Mouse (Mus musculus) duodenum, adult 2 months (tissue): ENCODE results near the gene Gucy1b2. TPM values are rescaled to one million over a fixed set of nuclear protein-coding genes. Genes with fewer than 3 reads are reported as not detected.

Experiments
- polyA plus RNA-seq: library from polyadenylated mRNA; depleted of rRNA; stranded (reverse); fragments of >200 nt; gene quantifications from 2 replicates; pipeline ENCODE4 v1.2.3, GENCODE M21; 2012; ENCODE audit warnings: low replicate concordance; rRNA removed

Gene Gucy1b2
- not detected in 2 replicates for polyA plus RNA-seq

DNA sequence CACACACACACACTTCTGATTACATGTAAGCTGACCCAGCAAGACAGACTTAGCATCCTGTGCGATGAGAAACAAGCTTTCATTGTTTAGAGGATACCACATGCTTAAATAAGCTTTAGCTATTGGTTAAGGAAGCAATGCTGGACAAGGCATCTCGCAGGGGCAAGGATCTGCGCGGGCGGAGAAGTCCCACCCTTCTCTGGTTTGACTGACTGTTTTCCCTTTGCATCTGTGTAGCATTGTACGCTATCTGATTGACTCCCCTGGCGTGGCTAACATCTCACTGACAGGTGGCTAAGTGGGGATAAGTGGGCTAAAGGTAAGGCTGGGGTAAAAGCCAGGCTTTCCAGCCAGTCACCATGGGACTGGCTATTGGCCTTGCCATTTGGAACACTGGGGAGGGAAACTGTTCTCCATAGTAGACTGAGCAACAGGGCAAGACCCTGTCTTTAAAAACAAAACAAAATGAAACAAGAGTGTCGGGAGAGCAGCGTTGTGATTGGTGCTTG, at the start of gene Gucy1b2:
Gucy1b2 (minus strand) TSS at position 51 of the 509 bp plus-strand sequence.

Other genes starting within 250 kb of the Gucy1b2 start
- gene Rnaseh2b, start 163.7 kb downstream of the Gucy1b2 start, polyA plus RNA-seq: 0.51 and 0.71 TPM in 2 replicates
- gene Dleu7, start 163.2 kb downstream of the Gucy1b2 start, polyA plus RNA-seq: 0.21 and 1.2 TPM in 2 replicates
- 1.9 and 4.2 TPM in 2 replicates for gene Fam124a, start 99.4 kb upstream of the Gucy1b2 start, polyA plus RNA-seq
- not detected in 2 replicates for gene Gm4131, start 110.6 kb upstream of the Gucy1b2 start, polyA plus RNA-seq
- not detected in 2 replicates for gene Serpine3, start 207.4 kb upstream of the Gucy1b2 start, polyA plus RNA-seq